Mouse (Mus musculus): Measurements from ENCODE around the gene 6430628N08Rik. TPM values are rescaled to one million over a fixed set of nuclear protein-coding genes. Genes with fewer than 3 reads are reported as not detected.

Gene 6430628N08Rik
- total RNA-seq, 2 experiments from 2014 or later = not detected

- DNase-seq (ENCODE audit: low spot score) = no peak
These were observed 48.1 kb downstream of the 6430628N08Rik start for GRCm38 (mm10) chr4:115938276-115939160.

- DNase-seq (ENCODE audit: low spot score) = no peak
These were observed 49.0 kb downstream of the 6430628N08Rik start, which contains the start of gene Dmbx1 for GRCm38 (mm10) chr4:115939295-115940102. Gene Dmbx1 (minus strand): TSS chr4:115939926.

- DNase-seq (ENCODE audit: low spot score) = no peak
These were observed 50.2 kb downstream of the 6430628N08Rik start for GRCm38 (mm10) chr4:115940681-115941080.

GRCm38 (mm10) chr4:115941242-115941820 is 50.9 kb downstream of the 6430628N08Rik start:
- DNase-seq (ENCODE audit: low spot score) = no peak

GRCm38 (mm10) chr4:115943669-115944314 is 53.3 kb downstream of the 6430628N08Rik start:
- no peak for DNase-seq (ENCODE audit: low spot score)

Other genes starting within 250 kb of the 6430628N08Rik start
- 1 to 10 TPM; 4.1 to 4.9 TPM for gene Cyp4b1, start 242.9 kb upstream of the 6430628N08Rik start, total RNA-seq (2021)
- 10 to 100 TPM; 46.2 to 49.5 TPM for gene Efcab14, start 152.9 kb upstream of the 6430628N08Rik start, total RNA-seq (2021)
- 1 to 10 TPM; 2.8 to 4.0 TPM for gene Tex38, start 109.6 kb upstream of the 6430628N08Rik start, total RNA-seq (2021)
- gene Atpaf1, start 105.9 kb upstream of the 6430628N08Rik start, total RNA-seq (2021) = 10 to 100 TPM; 56.9 to 58.7 TPM
- gene Mob3c, start 62.6 kb upstream of the 6430628N08Rik start, total RNA-seq (2021) = 1 to 10 TPM; 2.1 to 2.2 TPM
- 10 to 100 TPM; 21.8 to 26.1 TPM for gene Mknk1, start 51.5 kb upstream of the 6430628N08Rik start, total RNA-seq (2021)
- gene Kncn, start 6.3 kb upstream of the 6430628N08Rik start, total RNA-seq (2021) = not detected
- not detected for gene Dmbx1, start 49.3 kb downstream of the 6430628N08Rik start, total RNA-seq (2021)
- under 1 TPM; 0.09 to 0.19 TPM for gene Faah, start 127.3 kb downstream of the 6430628N08Rik start, total RNA-seq (2021)
- gene Nsun4, start 163.2 kb downstream of the 6430628N08Rik start, total RNA-seq (2021) = 10 to 100 TPM; 13.2 to 14.2 TPM
- 100 to 1,000 TPM; 730 to 801 TPM for gene Uqcrh, start 184.4 kb downstream of the 6430628N08Rik start, total RNA-seq (2021)
- gene Lrrc41, start 184.6 kb downstream of the 6430628N08Rik start, total RNA-seq (2021) = 10 to 100 TPM; 18.1 to 18.2 TPM
- gene Rad54l, start 233.0 kb downstream of the 6430628N08Rik start, total RNA-seq (2021) = under 1 TPM; 0.28 to 0.71 TPM
- gene Pomgnt1, start 233.2 kb downstream of the 6430628N08Rik start, total RNA-seq (2021) = 10 to 100 TPM; 46.1 to 49.9 TPM